Mouse (Mus musculus): Measurements from ENCODE around the gene Eef1g.

Eef1g gene

GRCm38 (mm10) chr19:8966590-8967372, at the start of gene Eef1g:
Gene Eef1g (plus strand): TSS chr19:8967041.
- CTCF ChIA-PET: interaction anchor here (0.7 to 1.4 kb wide), 2 partner anchors 13 to 238 kb away, joined by 5 to 6 read pairs; partner anchors contain the start of gene Tut1

GRCm38 (mm10) chr19:8919000-8919399, 47.8 kb upstream of the Eef1g start:
- CTCF ChIA-PET: no interaction called here

- CTCF ChIA-PET: interaction anchor here (0.9 kb wide), 1 partner anchor 10 kb away, joined by 5 read pairs; the partner anchor contains the start of genes Eml3 and Rom1
These were observed 47.2 kb upstream of the Eef1g start for GRCm38 (mm10) chr19:8919684-8920072.

GRCm38 (mm10) chr19:8920073-8920736, 46.6 kb upstream of the Eef1g start, which contains the start of gene B3gat3:
Gene B3gat3 (plus strand): TSS chr19:8920374.
- CTCF ChIA-PET: interaction anchor here (0.9 kb wide), 1 partner anchor 9 kb away, joined by 5 read pairs; the partner anchor contains the start of genes Eml3 and Rom1

GRCm38 (mm10) chr19:8920836-8921291, 46.0 kb upstream of the Eef1g start:
- CTCF ChIA-PET: interaction anchor here (0.7 kb wide), 1 partner anchor 118 kb away, joined by 3 read pairs; the partner anchor contains the start of gene Zbtb3

- CTCF ChIA-PET: interaction anchor here (0.7 kb wide), 3 partner anchors 24 to 119 kb away, joined by 3 read pairs; partner anchors contain the start of gene Zbtb3
These were observed 45.1 kb upstream of the Eef1g start for GRCm38 (mm10) chr19:8921741-8922140.

GRCm38 (mm10) chr19:8926766-8927165, 40.1 kb upstream of the Eef1g start:
- CTCF ChIA-PET: interaction anchor here (0.6 kb wide), 1 partner anchor 88 kb away, joined by 8 read pairs; the partner anchor contains the start of gene Gng3

- CTCF ChIA-PET: no interaction called here
These were observed 38.8 kb upstream of the Eef1g start for GRCm38 (mm10) chr19:8927891-8928525.

- CTCF ChIA-PET: interaction anchor here (0.8 to 1.0 kb wide), 2 partner anchors 9 to 23 kb away, joined by 3 to 5 read pairs; partner anchors contain the start of gene B3gat3
These were observed 38.1 kb upstream of the Eef1g start for GRCm38 (mm10) chr19:8928689-8929223.

GRCm38 (mm10) chr19:8929224-8930088, 37.4 kb upstream of the Eef1g start, which contains the start of the genes Rom1 and Eml3:
Gene Rom1 (minus strand): TSS chr19:8929356.
Gene Eml3 (plus strand): TSS chr19:8929552.
- CTCF ChIA-PET: interaction anchor here (0.8 to 1.0 kb wide), 3 partner anchors 9 to 35 kb away, joined by 3 to 5 read pairs (median 3); partner anchors contain the start of gene B3gat3

GRCm38 (mm10) chr19:8930117-8930516, 36.7 kb upstream of the Eef1g start:
- CTCF ChIA-PET: interaction anchor here (0.6 to 1.0 kb wide), 2 partner anchors 35 to 106 kb away, joined by 3 read pairs; no protein-coding TSS in a partner anchor

- CTCF ChIA-PET: interaction anchor here (0.5 to 1.0 kb wide), 4 partner anchors 34 to 105 kb away, joined by 3 to 4 read pairs (median 3); no protein-coding TSS in a partner anchor
These were observed 36.1 kb upstream of the Eef1g start for GRCm38 (mm10) chr19:8930771-8931170.

- CTCF ChIA-PET: interaction anchor here (0.6 to 1.0 kb wide), 3 partner anchors 16 to 1904 kb away, joined by 4 to 7 read pairs (median 4); no protein-coding TSS in a partner anchor
These were observed 30.1 kb upstream of the Eef1g start for GRCm38 (mm10) chr19:8936736-8937135.

GRCm38 (mm10) chr19:8940526-8941133, 26.2 kb upstream of the Eef1g start:
- CTCF ChIA-PET: interaction anchor here (0.6 kb wide), 1 partner anchor 18 kb away, joined by 6 read pairs; no protein-coding TSS in a partner anchor

GRCm38 (mm10) chr19:8941136-8941514, 25.7 kb upstream of the Eef1g start:
- CTCF ChIA-PET: interaction anchor here (0.6 kb wide), 1 partner anchor 19 kb away, joined by 6 read pairs; no protein-coding TSS in a partner anchor

- CTCF ChIA-PET: interaction anchor here (0.6 to 1.2 kb wide), 2 partner anchors 10 to 19 kb away, joined by 3 to 6 read pairs; no protein-coding TSS in a partner anchor
These were observed 25.2 kb upstream of the Eef1g start, which contains the start of gene Mta2 for GRCm38 (mm10) chr19:8941515-8942217. Gene Mta2 (plus strand): TSS chr19:8941875.

- CTCF ChIA-PET: interaction anchor here (0.6 to 1.2 kb wide), 2 partner anchors 9 to 80 kb away, joined by 3 to 4 read pairs; no protein-coding TSS in a partner anchor
These were observed 24.4 kb upstream of the Eef1g start for GRCm38 (mm10) chr19:8942276-8942964.

GRCm38 (mm10) chr19:8943047-8943446, 23.8 kb upstream of the Eef1g start:
- CTCF ChIA-PET: interaction anchor here (0.6 kb wide), 1 partner anchor 80 kb away, joined by 4 read pairs; no protein-coding TSS in a partner anchor

Measured in spleen, embryonic (tissue).